Mouse (Mus musculus): Measurements from ENCODE around the gene Arpc4. TPM values are rescaled to one million over a fixed set of nuclear protein-coding genes. Genes with fewer than 3 reads are reported as not detected.

Arpc4 gene
- polyA plus RNA-seq, 1 experiment from 2014 or later = 393 TPM

GRCm38 (mm10) chr6:113435664-113436205 lies 57.8 kb downstream of the Arpc4 start, which contains the start of gene Cidec:
TSS of gene Cidec (minus strand) at chr6:113435760.
- H3K36me3 ChIP-seq = no peaks in the 10 kb centered on the region
- no peak within 1 kb of the TSS for H3K27ac ChIP-seq
- no peaks in the 10 kb centered on the region for H3K27me3 ChIP-seq
- H3K9me3 ChIP-seq = no peaks in the 10 kb centered on the region
- ATAC-seq = no peak
- no peak within 1 kb of the TSS for H3K9ac ChIP-seq (replicated peaks)
- WGBS = 81% methylated on average over 9 of the region's 9 CpGs
- H3K4me1 ChIP-seq (replicated peaks) = no peaks in the 10 kb centered on the region
- H3K4me2 ChIP-seq (replicated peaks) = no peak within 1 kb of the TSS
- H3K4me3 ChIP-seq (replicated peaks) = no peak within 1 kb of the TSS

GRCm38 (mm10) chr6:113437135-113437534 lies 59.2 kb downstream of the Arpc4 start:
- Histone ChIP-seq H3K4me3 (replicated peaks) (no peak overlapping the region), H3K4me2 (replicated peaks) (no peak overlapping the region), H3K36me3 (no peaks in the 10 kb centered on the region), H3K4me1 (replicated peaks) (0 out of 2 replicates have a peak, but pooled peaks cover 3% of the 10 kb centered on the region), H3K27me3 (no peaks in the 10 kb centered on the region), H3K9ac (replicated peaks) (no peak overlapping the region), H3K9me3 (no peaks in the 10 kb centered on the region), H3K27ac (no peak overlapping the region)
- ATAC-seq = no peak
- 81% methylated on average over 12 of the region's 12 CpGs for WGBS

GRCm38 (mm10) chr6:113438721-113439430 lies 61.0 kb downstream of the Arpc4 start:
- peaks cover 12% of the 10 kb centered on the region for H3K4me1 ChIP-seq (replicated peaks)

More at GRCm38 (mm10) chr6:113438721-113439430, 61.0 kb downstream of the Arpc4 start:
- Histone ChIP-seq H3K36me3 (no peaks in the 10 kb centered on the region), H3K4me3 (replicated peaks) (no peak overlapping the region), H3K27ac (no peak overlapping the region), H3K27me3 (no peaks in the 10 kb centered on the region), H3K9ac (replicated peaks) (no peak overlapping the region), H3K9me3 (no peaks in the 10 kb centered on the region), H3K4me2 (replicated peaks) (no peak overlapping the region)
- WGBS = 62% methylated on average over 12 of the region's 12 CpGs
- no peak for ATAC-seq

Small RNA genes lying within 50 kb of the gene (microRNA-seq; reads per million reads assigned to microRNA genes)
- not detected for gene Gm24387

Other genes with a start within 250 kb of the Arpc4 start
- gene Lhfpl4, start 182.7 kb upstream of the Arpc4 start, polyA plus RNA-seq (2015; fragmentation: Nextera tagmentation; extraction: Ambion mirVana) = 55.0 and 55.5 TPM in 2 replicates
- 40.4 and 45.0 TPM in 2 replicates for gene Mtmr14, start 140.3 kb upstream of the Arpc4 start, polyA plus RNA-seq (2015; fragmentation: Nextera tagmentation; extraction: Ambion mirVana)
- 0.58 and 0.71 TPM in 2 replicates for gene Cpne9, start 95.8 kb upstream of the Arpc4 start, polyA plus RNA-seq (2015; fragmentation: Nextera tagmentation; extraction: Ambion mirVana)
- 19.4 and 21.4 TPM in 2 replicates for gene Brpf1, start 71.0 kb upstream of the Arpc4 start, polyA plus RNA-seq (2015; fragmentation: Nextera tagmentation; extraction: Ambion mirVana)
- 9.5 and 9.9 TPM in 2 replicates for gene Ogg1, start 51.1 kb upstream of the Arpc4 start, polyA plus RNA-seq (2015; fragmentation: Nextera tagmentation; extraction: Ambion mirVana)
- 79.4 and 81.4 TPM in 2 replicates for gene Camk1, start 34.1 kb upstream of the Arpc4 start, polyA plus RNA-seq (2015; fragmentation: Nextera tagmentation; extraction: Ambion mirVana)
- gene Tada3, start 232 bp upstream of the Arpc4 start, polyA plus RNA-seq (2015; fragmentation: Nextera tagmentation; extraction: Ambion mirVana) = 64.5 and 74.7 TPM in 2 replicates
- 10.8 and 11.4 TPM in 2 replicates for gene Ttll3, start 11.1 kb downstream of the Arpc4 start, polyA plus RNA-seq (2015; fragmentation: Nextera tagmentation; extraction: Ambion mirVana)
- 20.8 and 23.0 TPM in 2 replicates for gene Rpusd3, start 41.2 kb downstream of the Arpc4 start, polyA plus RNA-seq (2015; fragmentation: Nextera tagmentation; extraction: Ambion mirVana)
- gene Cidec, start 57.6 kb downstream of the Arpc4 start, polyA plus RNA-seq (2015; fragmentation: Nextera tagmentation; extraction: Ambion mirVana) = 0.12 TPM in 1 of 2 replicates, not detected in the other
- gene Jagn1, start 64.5 kb downstream of the Arpc4 start, polyA plus RNA-seq (2015; fragmentation: Nextera tagmentation; extraction: Ambion mirVana) = 84.3 and 87.6 TPM in 2 replicates
- 0.13 TPM in 1 of 2 replicates, not detected in the other for gene Il17re, start 80.4 kb downstream of the Arpc4 start, polyA plus RNA-seq (2015; fragmentation: Nextera tagmentation; extraction: Ambion mirVana)
- 0.96 and 1.4 TPM in 2 replicates for gene Il17rc, start 93.3 kb downstream of the Arpc4 start, polyA plus RNA-seq (2015; fragmentation: Nextera tagmentation; extraction: Ambion mirVana)
- 49.4 and 56.5 TPM in 2 replicates for gene Creld1, start 105.2 kb downstream of the Arpc4 start, polyA plus RNA-seq (2015; fragmentation: Nextera tagmentation; extraction: Ambion mirVana)
- gene Prrt3, start 123.8 kb downstream of the Arpc4 start, polyA plus RNA-seq (2015; fragmentation: Nextera tagmentation; extraction: Ambion mirVana) = 5.2 and 6.0 TPM in 2 replicates
- 95.3 and 99.6 TPM in 2 replicates for gene Emc3, start 153.5 kb downstream of the Arpc4 start, polyA plus RNA-seq (2015; fragmentation: Nextera tagmentation; extraction: Ambion mirVana)
- gene Fancd2, start 153.6 kb downstream of the Arpc4 start, polyA plus RNA-seq (2015; fragmentation: Nextera tagmentation; extraction: Ambion mirVana) = 4.2 and 4.5 TPM in 2 replicates
- not detected in 2 replicates for gene Fancd2os, start 222.6 kb downstream of the Arpc4 start, polyA plus RNA-seq (2015; fragmentation: Nextera tagmentation; extraction: Ambion mirVana)
- gene Brk1, start 226.7 kb downstream of the Arpc4 start, polyA plus RNA-seq (2015; fragmentation: Nextera tagmentation; extraction: Ambion mirVana) = 227 and 229 TPM in 2 replicates
- gene Vhl, start 245.8 kb downstream of the Arpc4 start, polyA plus RNA-seq (2015; fragmentation: Nextera tagmentation; extraction: Ambion mirVana) = 60.2 and 60.6 TPM in 2 replicates